13 mouse cellular contexts compared by ENCODE assay signal in genomic region chr15:103147779-103148178, GRCm38 (mm10). TPM values are rescaled to one million over a fixed set of nuclear protein-coding genes. Genes with fewer than 3 reads are reported as not detected.
DNase-seq lines count a peak whose midpoint lies in the region; ATAC-seq lines count a peak whose summit lies in the region.
"Had no signal": no experiment of that assay in that cellular context is flagged by ENCODE, and none has a peak within 500 bp of the region (broad histone marks: within the 10 kb centered on the region; RNA-seq: fewer than 3 reads in every experiment).

No protein-coding gene starts in this region.

- H3K4me3 ChIP-seq in kidney, embryonic 16.5 days (ENCODE audit: low read length): no peak overlapping the region
- H3K4me3 ChIP-seq in neural tube, embryonic 14.5 days (ENCODE audit: low read depth, low read length): no peak overlapping the region

- no peaks in the 10 kb centered on the region for H3K36me3 ChIP-seq in kidney, embryonic 16.5 days (ENCODE audit: insufficient read depth, low read length)
- H3K36me3 ChIP-seq in neural tube, embryonic 14.5 days (ENCODE audit: control insufficient read depth, insufficient read depth, low read length): no peaks in the 10 kb centered on the region
- H3K36me3 ChIP-seq: heart, embryonic 15.5 days had no signal

- H3K4me1 ChIP-seq in kidney, embryonic 16.5 days (ENCODE audit: insufficient read depth, low read length): peaks cover 11% of the 10 kb centered on the region
- peaks cover 24% of the 10 kb centered on the region for H3K4me1 ChIP-seq in neural tube, embryonic 14.5 days (ENCODE audit: control insufficient read depth, insufficient read depth, low read length)

- no peak overlapping the region for H3K4me2 ChIP-seq in kidney, embryonic 16.5 days (replicated peaks; ENCODE audit: low read depth, low read length)
- H3K4me2 ChIP-seq in neural tube, embryonic 14.5 days (ENCODE audit: low read depth, low read length): peak overlapping the region; percentile 6; the same call in 1 of the 2 replicates

- no peak for ATAC-seq in kidney, embryonic 16.5 days (ENCODE audit: low FRiP score, low TSS enrichment)
- 0 out of 2 replicates have a peak, but pooled peaks have one; percentile 19 for ATAC-seq in neural tube, embryonic 14.5 days (ENCODE audit: low read depth)
- ATAC-seq: inflammation-experienced regulatory T-cells, adult 6 months had no signal

- no peak overlapping the region for H3K9ac ChIP-seq in kidney, embryonic 16.5 days (replicated peaks; ENCODE audit: low read length)
- 0 out of 2 replicates have a peak overlapping the region, but pooled peaks have one; percentile 11 for H3K9ac ChIP-seq in neural tube, embryonic 14.5 days (replicated peaks; ENCODE audit: low read depth, low read length)

- 55% methylated on average over 9 of the region's 9 CpGs for WGBS in kidney, embryonic 16.5 days
- 23% methylated on average over 9 of the region's 9 CpGs for WGBS in neural tube, embryonic 14.5 days

- peak; percentile 74 to 85 for DNase-seq in cerebellum, postnatal 14 days
- DNase-seq in cerebellum, adult 11 months: no peak
- peak; percentile 54 to 59 for DNase-seq in kidney, adult 8-10 months
- peak; percentile 47 for DNase-seq in retina, postnatal 1 day
- no peak for DNase-seq in retina, embryonic 14.5 days (ENCODE audit: low spot score)
- DNase-seq in layer of hippocampus, postnatal 25 days (ENCODE audit: extremely low spot score in 1 of 2, low spot score in 1 of 2): no peak
- DNase-seq: adrenal gland, postnatal 10 days; lung, adult 18-20 months; thymus, postnatal 14 days had no signal

- no peak overlapping the region for H3K27ac ChIP-seq in kidney, embryonic 16.5 days (ENCODE audit: low read length)
- peak overlapping the region; percentile 76 for H3K27ac ChIP-seq in neural tube, embryonic 14.5 days (ENCODE audit: low read depth, low read length)
- H3K27ac ChIP-seq: heart, embryonic 15.5 days had no signal

- peaks cover 26% of the 10 kb centered on the region for H3K27me3 ChIP-seq in kidney, embryonic 16.5 days (ENCODE audit: insufficient read depth, low read length)
- H3K27me3 ChIP-seq in neural tube, embryonic 14.5 days (ENCODE audit: control insufficient read depth, insufficient read depth, low read length): no peaks in the 10 kb centered on the region

- H3K9me3 ChIP-seq in kidney, embryonic 16.5 days (ENCODE audit: low read length): no peaks in the 10 kb centered on the region
- H3K9me3 ChIP-seq in neural tube, embryonic 14.5 days (ENCODE audit: control insufficient read depth, low read length): no peaks in the 10 kb centered on the region
- H3K9me3 ChIP-seq: heart, embryonic 15.5 days had no signal

RNA-seq across cellular contexts. Expression of gene Smug1, which starts 19.1 kb away (rescaled TPM):
- polyA plus RNA-seq in kidney, embryonic 16.5 days (2015; fragmentation: Nextera tagmentation; extraction: Ambion mirVana): 19.8 and 20.5 TPM in 2 replicates
- polyA plus RNA-seq in neural tube, embryonic 14.5 days (2014; fragmentation: Nextera tagmentation; extraction: Ambion mirVana): 19.2 and 28.0 TPM in 2 replicates
- 10 to 100 TPM; 17.4 to 20.2 TPM for total RNA-seq in layer of hippocampus, postnatal 25 days (2021)

Comparison
In these comparisons a context has a peak if more than half of its experiments do, and no peak if none do; other contexts are left out.
1. DNase-seq: peak in cerebellum, postnatal 14 days (2 of 2), kidney, adult 8-10 months (2 of 2) and retina, postnatal 1 day (single experiment); none in cerebellum, adult 11 months (single experiment), retina, embryonic 14.5 days (single experiment) and layer of hippocampus, postnatal 25 days (0 of 2).